Mouse (Mus musculus) heart, embryonic 12.5 days (tissue): ENCODE measurements at regions not wholly inside any gene's neighbourhood (a gene's known extent, or its start where the extent isn't known, plus 50 kb on each side); places are given as distances from the start of the nearest gene placed in this dataset.

ENCODE experiments used
- ATAC-seq: fragments of 200-750 bp; cut with Nextera tagmentation; 2 replicates; pipeline ENCODE4 v1.8.0; 2017; ENCODE audit warnings: moderate TSS enrichment, moderate library complexity; ENCODE audit not compliant: insufficient number of reproducible peaks, low FRiP score
- H3K27ac ChIP-seq: fragments of 300-500 bp; sonication (generic); 2 replicates; pipeline ENCODE4 v1.5.1; 2016; ENCODE audit warnings: mild to moderate bottlenecking, moderate library complexity; ENCODE audit not compliant: poor library complexity, severe bottlenecking
- H3K27me3 ChIP-seq: fragments of 300-500 bp; sonication (generic); replicated peaks from 2 replicates; pipeline ENCODE4 v1.6.1; 2016; ENCODE audit warnings: mild to moderate bottlenecking, moderate library complexity
- H3K36me3 ChIP-seq: fragments of 300-500 bp; sonication (generic); 2 replicates; pipeline ENCODE4 v1.6.1; 2016; ENCODE audit warnings: mild to moderate bottlenecking, moderate library complexity
- H3K4me1 ChIP-seq: fragments of 300-500 bp; sonication (generic); replicated peaks from 2 replicates; pipeline ENCODE4 v1.6.1; 2016; ENCODE audit warnings: mild to moderate bottlenecking
- H3K4me2 ChIP-seq: fragments of 300-500 bp; sonication (generic); 2 replicates; pipeline ENCODE4 v1.6.1; 2016; ENCODE audit warnings: mild to moderate bottlenecking, moderate library complexity
- H3K4me3 ChIP-seq: fragments of 300-500 bp; sonication (generic); 2 replicates; pipeline ENCODE4 v1.5.1; 2016; ENCODE audit warnings: mild to moderate bottlenecking
- H3K9ac ChIP-seq: fragments of 300-500 bp; sonication (generic); 2 replicates; pipeline ENCODE4 v1.6.1; 2016; ENCODE audit warnings: mild to moderate bottlenecking, moderate library complexity
- H3K9me3 ChIP-seq: fragments of 300-500 bp; sonication (generic); replicated peaks from 2 replicates; pipeline ENCODE4 v1.6.1; 2016; ENCODE audit warnings: mild to moderate bottlenecking, moderate library complexity
- WGBS: fragments of 180-500 bp; shearing (Covaris S2); methylation state at CpG from one replicate; pipeline ENCODE4 v1.1.7; 2016; 5-methylcytosine and 5-hydroxymethylcytosine counted together

DNA sequence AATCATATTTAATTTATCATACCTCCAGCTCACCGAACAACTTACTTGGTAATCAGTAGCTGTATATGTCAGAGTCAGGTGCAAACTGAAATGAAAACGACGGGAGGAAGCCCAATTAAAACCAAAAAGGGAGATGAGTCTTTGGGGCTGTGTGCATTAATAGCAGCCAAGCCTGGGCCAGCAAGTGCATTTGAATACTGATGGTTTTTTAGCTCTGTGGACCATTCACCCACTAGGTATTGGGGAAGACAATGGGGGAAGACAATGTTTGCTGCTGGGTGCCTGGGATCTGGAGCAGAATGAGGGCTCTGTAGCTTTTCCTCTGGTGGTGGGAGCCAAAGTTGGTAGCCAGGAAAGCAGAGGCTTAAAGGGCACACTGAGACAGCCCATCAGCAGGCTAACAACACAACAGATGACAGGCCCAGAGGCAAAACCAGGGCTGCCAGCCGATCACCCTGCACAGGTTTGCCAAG is 429.6 kb upstream of the Klf12 start:
- no peak overlapping the region for H3K27ac ChIP-seq
- H3K9ac ChIP-seq = no peak overlapping the region
- H3K4me3 ChIP-seq = no peak overlapping the region
- no peaks in the 10 kb centered on the region for H3K27me3 ChIP-seq
- H3K9me3 ChIP-seq = peaks cover 4% of the 10 kb centered on the region
- 87% methylated on average over 4 of the region's 4 CpGs for WGBS
- no peaks in the 10 kb centered on the region for H3K4me1 ChIP-seq
- no peaks in the 10 kb centered on the region for H3K36me3 ChIP-seq
- no peak for ATAC-seq
- no peak overlapping the region for H3K4me2 ChIP-seq

DNA sequence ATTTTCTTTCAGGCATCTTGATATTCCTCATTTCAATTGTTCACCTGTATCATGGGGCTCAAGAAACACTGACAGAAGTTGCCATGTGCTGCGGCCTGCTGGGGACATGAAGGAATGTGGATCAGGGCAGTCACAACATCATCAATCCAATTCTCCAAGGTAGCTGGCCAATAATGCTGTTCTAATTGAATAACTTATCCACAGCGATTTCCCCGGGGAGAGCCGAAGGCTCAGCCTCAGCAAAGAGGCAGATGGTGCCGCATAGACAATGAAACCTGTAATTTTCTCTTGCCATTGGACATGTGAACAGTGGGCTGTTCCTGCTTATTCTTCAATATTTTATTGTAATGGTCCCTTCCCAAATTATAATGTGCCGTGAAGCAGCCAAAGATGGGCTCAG is 429.1 kb upstream of the Klf12 start:
- Histone ChIP-seq H3K27ac (no peak overlapping the region), H3K4me1 (no peaks in the 10 kb centered on the region), H3K36me3 (no peaks in the 10 kb centered on the region), H3K9ac (no peak overlapping the region), H3K4me3 (no peak overlapping the region), H3K27me3 (no peaks in the 10 kb centered on the region), H3K4me2 (no peak overlapping the region), H3K9me3 (peaks cover 4% of the 10 kb centered on the region)
- WGBS = 86% methylated on average over 6 of the region's 6 CpGs
- ATAC-seq = no peak

DNA sequence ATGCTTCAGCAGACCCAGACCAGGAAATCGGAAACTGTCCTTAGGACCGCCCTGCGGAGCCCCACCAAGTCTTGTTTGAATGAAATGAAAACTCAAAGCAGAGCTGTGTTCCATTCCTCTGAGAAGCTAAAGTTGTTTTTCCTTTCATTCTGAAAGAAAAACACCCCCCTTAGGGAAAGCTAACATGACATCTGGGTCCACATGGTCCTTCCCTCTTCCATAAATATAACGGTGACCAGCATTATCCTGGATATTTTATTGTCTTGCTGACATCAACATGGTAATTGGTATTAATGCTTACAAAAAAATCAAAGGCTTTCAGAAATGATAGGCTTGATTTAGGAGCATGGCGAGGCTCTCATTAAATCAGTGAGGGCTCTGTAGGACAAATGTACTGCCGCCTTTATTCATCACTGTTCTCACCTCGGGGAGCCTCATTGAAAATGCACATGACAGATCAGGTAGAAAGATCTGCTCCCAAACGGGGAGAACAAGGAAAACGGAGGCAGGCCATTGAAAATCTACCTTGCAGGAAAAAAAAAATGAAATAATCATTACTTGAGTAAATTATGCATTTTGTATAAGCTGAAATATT is 381.0 kb upstream of the Klf12 start:
- Histone ChIP-seq H3K36me3 (no peaks in the 10 kb centered on the region), H3K27me3 (no peaks in the 10 kb centered on the region), H3K4me3 (no peak overlapping the region), H3K27ac (no peak overlapping the region), H3K4me1 (no peaks in the 10 kb centered on the region), H3K4me2 (no peak overlapping the region), H3K9ac (no peak overlapping the region), H3K9me3 (no peaks in the 10 kb centered on the region)
- no peak for ATAC-seq
- WGBS = 55% methylated on average over 9 of the region's 9 CpGs

DNA sequence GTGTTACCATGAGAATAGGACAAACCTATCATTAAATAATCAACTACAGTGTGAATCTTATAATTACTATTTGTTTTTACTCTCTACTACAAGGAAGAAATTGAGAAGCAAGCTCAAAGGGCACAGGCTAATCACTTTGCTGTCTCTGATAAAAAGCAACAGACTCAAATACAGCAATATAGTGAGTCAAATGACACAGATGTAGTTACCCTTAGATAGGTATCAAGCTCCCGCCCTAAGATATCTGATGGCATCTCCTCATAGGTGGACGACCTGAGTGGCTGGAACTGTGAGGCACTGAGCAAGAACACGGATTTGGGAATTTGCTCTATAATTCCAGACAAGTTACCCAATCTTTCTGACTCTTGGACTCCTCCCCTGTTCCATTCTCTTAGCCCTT is 379.7 kb upstream of the Klf12 start:
- Histone ChIP-seq H3K36me3 (no peaks in the 10 kb centered on the region), H3K4me3 (no peak overlapping the region), H3K4me2 (no peak overlapping the region), H3K27ac (no peak overlapping the region), H3K9me3 (no peaks in the 10 kb centered on the region), H3K9ac (no peak overlapping the region), H3K4me1 (no peaks in the 10 kb centered on the region), H3K27me3 (no peaks in the 10 kb centered on the region)
- ATAC-seq = no peak
- 72% methylated on average over 3 of the region's 3 CpGs for WGBS

DNA sequence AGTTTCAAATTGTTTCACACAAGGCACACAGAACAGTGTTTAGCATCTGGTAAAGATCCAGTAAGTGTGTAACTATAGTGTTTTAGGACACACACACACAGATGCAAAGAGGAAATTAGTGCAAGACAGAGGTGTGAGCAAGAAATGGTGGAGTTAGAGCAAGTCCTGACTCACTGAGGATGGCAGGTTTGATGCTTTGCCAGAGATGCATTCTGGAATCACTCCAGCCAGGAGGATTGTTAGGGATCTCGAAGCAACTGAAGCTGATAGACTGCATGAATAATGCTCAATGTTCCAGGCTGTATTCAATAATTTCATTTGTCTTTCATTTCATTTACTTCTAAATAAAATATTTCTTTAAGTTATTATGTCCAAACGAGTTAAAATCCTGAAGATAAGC is 357.6 kb upstream of the Klf12 start:
- ATAC-seq = no peak
- Histone ChIP-seq H3K4me2 (no peak overlapping the region), H3K9ac (no peak overlapping the region), H3K4me1 (no peaks in the 10 kb centered on the region), H3K27ac (no peak overlapping the region), H3K27me3 (no peaks in the 10 kb centered on the region), H3K36me3 (no peaks in the 10 kb centered on the region), H3K9me3 (no peaks in the 10 kb centered on the region), H3K4me3 (no peak overlapping the region)
- WGBS = 68% methylated on average over 2 of the region's 2 CpGs

DNA sequence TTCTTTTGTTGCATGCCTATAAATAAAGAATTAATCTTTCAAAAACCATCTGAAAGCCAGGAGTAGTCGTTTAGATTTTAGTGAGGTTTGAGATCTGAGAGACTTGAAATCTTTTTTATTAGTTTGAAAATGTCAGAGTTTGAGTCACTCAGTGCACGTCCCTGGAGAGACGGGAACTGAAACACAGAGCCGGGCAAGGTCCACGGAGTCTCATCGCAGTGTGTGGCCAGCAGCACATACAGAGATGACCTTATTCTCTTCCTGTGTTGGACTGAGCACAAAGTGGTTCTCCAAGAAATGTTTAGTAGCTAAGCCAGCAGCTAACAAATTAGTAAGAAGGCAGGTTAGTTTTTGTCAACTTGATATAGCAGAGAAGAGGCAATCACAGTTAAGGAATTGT is 350.0 kb upstream of the Klf12 start:
- no peak overlapping the region for H3K4me3 ChIP-seq
- H3K4me1 ChIP-seq = no peaks in the 10 kb centered on the region
- ATAC-seq = no peak
- H3K27ac ChIP-seq = no peak overlapping the region
- H3K36me3 ChIP-seq = no peaks in the 10 kb centered on the region
- no peaks in the 10 kb centered on the region for H3K27me3 ChIP-seq
- H3K9me3 ChIP-seq = no peaks in the 10 kb centered on the region
- WGBS = 74% methylated on average over 6 of the region's 6 CpGs
- no peak overlapping the region for H3K9ac ChIP-seq
- H3K4me2 ChIP-seq = no peak overlapping the region

DNA sequence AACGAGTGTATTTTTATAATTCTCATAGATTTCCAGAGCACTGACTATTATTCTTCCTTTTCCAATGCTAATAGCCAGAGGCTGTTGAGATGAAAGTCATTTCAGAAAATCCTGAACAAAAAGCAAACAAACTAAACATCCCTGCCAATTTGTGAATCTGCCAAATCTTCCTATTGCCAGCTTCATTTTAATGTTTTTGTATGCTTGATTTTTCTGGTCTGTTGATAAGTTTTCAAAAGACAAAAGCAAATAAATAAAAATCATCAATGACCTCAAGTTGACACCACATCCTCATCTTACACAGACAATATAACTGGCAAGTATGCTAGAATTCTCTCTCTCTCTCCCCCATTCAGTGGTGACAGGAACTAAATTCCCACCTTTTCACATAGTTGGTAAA is 347.2 kb upstream of the Klf12 start:
- Histone ChIP-seq H3K27ac (no peak overlapping the region), H3K4me1 (no peaks in the 10 kb centered on the region), H3K4me2 (no peak overlapping the region), H3K4me3 (no peak overlapping the region), H3K9ac (no peak overlapping the region), H3K9me3 (no peaks in the 10 kb centered on the region), H3K36me3 (no peaks in the 10 kb centered on the region), H3K27me3 (no peaks in the 10 kb centered on the region)
- no peak for ATAC-seq
- WGBS = 63% methylated on average over 1 of the region's 1 CpGs

DNA sequence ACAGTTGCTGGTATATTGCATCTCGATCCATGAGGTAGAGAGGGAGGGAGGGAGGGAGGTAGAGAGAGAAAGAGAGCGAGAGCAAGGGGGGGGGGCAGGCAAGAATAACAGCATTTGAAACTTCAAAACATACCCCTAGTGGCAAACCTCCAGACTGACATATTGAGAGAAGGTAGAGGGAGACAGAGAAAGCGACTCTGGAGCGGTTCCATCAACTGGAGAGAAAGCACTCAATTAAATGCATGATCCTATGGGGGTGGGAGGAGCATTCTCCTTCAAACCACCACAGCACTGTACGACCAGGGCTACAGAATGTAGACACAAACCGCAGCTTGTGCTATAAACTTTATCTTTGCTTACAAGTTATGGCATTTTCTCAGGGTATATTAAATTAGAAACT is 345.7 kb upstream of the Klf12 start:
- no peaks in the 10 kb centered on the region for H3K9me3 ChIP-seq
- H3K4me3 ChIP-seq = no peak overlapping the region
- H3K27ac ChIP-seq = no peak overlapping the region
- H3K9ac ChIP-seq = no peak overlapping the region
- no peak overlapping the region for H3K4me2 ChIP-seq
- no peaks in the 10 kb centered on the region for H3K4me1 ChIP-seq
- H3K27me3 ChIP-seq = no peaks in the 10 kb centered on the region
- WGBS = 59% methylated on average over 6 of the region's 6 CpGs
- no peaks in the 10 kb centered on the region for H3K36me3 ChIP-seq
- ATAC-seq = no peak

DNA sequence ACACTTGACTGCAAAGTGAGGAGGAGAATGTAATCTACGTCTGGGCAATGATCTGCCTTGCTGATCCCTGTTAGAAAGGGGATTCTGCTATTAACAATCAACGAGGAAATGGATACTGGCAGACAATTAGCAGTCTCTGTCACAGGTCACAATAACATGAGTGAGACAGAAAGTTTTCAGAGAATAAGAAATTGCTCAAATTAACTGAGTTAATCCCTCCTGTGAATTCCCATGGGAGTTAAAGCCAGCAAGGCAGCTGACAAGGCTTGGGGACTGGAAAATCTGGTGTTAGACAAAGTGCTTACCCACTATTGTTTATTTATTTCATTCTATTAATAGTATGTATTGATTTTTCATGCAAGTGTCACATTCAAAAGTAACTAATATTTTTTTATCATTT is 343.0 kb upstream of the Klf12 start:
- Histone ChIP-seq H3K27me3 (no peaks in the 10 kb centered on the region), H3K27ac (no peak overlapping the region), H3K36me3 (no peaks in the 10 kb centered on the region), H3K4me2 (no peak overlapping the region), H3K9ac (no peak overlapping the region), H3K4me1 (no peaks in the 10 kb centered on the region), H3K9me3 (no peaks in the 10 kb centered on the region), H3K4me3 (no peak overlapping the region)
- WGBS = 54% methylated on average over 2 of the region's 2 CpGs
- no peak for ATAC-seq

DNA sequence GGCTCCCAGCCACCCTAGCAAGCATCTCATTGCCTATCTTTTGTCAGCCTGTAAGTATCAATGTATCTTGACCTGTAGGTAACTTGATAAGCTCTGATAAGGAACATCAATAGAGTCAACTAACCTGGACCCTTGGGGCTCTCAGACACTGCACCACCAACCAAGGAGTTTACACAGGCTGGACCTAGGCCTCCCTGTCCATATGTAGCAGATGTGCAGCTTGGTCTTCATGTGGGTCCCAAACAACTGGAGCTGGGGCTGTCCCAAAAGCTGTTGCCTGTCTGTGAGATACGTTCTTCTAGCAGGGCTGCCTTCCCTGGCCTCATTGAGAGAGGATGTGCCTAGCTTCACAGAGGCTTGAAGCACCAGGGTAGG is 335.2 kb upstream of the Klf12 start:
- H3K4me3 ChIP-seq = no peak overlapping the region
- no peak overlapping the region for H3K27ac ChIP-seq
- no peaks in the 10 kb centered on the region for H3K4me1 ChIP-seq
- WGBS = 67% methylated on average over 1 of the region's 1 CpGs
- no peak overlapping the region for H3K9ac ChIP-seq
- no peak for ATAC-seq
- H3K36me3 ChIP-seq = no peaks in the 10 kb centered on the region
- H3K4me2 ChIP-seq = no peak overlapping the region
- H3K27me3 ChIP-seq = no peaks in the 10 kb centered on the region
- H3K9me3 ChIP-seq = no peaks in the 10 kb centered on the region

DNA sequence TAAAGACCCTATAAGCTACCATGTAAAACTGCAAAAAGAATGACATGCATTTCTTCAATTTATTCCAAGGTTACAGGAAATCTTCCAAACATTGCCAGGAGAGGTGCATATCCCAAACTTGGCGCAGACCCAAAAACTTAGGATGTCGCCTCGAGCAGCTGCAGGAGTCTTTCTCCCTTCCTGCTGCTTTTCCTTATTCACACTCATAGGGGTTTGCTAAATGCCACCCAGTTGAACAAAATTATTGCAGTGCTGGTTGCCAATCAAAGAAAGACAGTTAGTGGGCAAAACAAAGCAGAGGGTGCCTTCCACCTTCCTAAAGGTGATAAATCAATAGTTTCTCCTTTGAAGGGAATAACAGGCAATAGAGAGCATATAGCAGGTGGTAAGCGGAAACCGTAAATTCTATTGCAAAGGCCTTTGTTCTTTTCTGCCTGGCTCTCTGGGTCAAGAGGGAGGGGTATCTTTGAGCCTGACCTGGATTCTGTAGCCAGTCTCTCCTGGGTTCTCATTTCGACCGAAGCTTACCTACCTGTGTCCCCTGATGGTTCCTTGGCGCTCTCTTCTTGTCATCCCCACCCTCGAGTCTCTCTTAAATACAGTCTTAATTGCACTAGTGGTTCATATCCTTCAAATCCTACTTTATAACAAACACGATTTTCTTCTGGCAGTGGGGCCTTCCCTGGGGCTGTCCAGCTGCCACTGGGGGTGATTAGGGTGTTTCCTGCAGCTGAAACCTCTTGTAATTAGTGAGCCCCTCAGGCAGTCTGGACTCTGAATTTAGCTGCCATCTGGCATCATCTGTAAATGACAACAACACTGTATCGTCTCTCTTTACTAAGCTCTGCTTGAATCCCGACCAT is 334.5 kb upstream of the Klf12 start:
- H3K4me2 ChIP-seq = no peak overlapping the region
- H3K9ac ChIP-seq = no peak overlapping the region
- H3K9me3 ChIP-seq = no peaks in the 10 kb centered on the region
- WGBS = 76% methylated on average over 12 of the region's 12 CpGs
- no peak for ATAC-seq
- H3K27ac ChIP-seq = no peak overlapping the region
- H3K36me3 ChIP-seq = no peaks in the 10 kb centered on the region
- no peak overlapping the region for H3K4me3 ChIP-seq
- H3K27me3 ChIP-seq = no peaks in the 10 kb centered on the region
- H3K4me1 ChIP-seq = no peaks in the 10 kb centered on the region
